Comparison of ENCODE assay signal across 10 mouse cellular contexts in the genomic region with DNA sequence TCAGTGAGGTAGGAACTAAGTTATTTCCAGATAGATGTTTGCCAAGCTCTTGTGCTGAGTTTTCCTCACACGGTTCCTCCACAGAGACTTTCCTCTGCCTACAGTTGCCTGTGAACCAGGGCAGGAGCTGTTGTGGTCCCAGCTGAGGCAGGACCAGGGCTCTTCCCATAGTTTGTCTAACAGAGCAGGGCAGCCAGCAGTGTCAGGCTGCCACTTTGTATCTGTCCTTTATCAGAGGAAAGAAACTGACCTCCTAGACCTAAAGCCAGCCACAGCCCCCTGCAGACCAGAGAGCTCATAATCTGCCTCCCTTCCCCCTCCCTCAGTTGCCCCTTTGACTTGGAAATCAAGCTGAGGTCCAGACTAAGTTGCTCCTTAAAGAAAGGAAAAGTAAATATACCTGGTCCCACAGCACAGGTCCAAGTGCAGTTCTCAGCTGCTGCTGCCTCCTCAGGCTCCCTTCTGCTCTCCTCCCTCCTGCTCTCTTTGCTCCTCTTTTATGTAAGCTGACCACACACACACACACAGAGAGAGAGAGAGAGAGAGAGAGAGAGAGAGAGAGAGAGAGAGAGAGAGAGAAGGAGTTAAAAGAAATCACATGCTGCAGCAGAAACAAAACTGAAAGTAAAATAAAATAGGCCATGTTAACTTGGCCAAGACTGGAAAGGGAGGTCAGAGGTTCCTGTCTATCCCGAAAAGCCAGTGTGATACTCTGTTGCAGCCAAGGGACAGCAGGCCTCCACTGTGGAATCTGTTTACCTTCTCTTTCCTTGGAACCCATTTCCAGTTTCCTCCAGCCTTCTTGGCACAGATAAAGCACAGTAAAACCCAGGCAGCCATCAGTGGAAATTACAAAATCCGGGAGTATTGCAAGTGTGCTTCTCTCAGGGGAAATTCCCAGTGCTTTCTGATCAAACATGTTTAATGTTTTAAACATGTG. TPM values are rescaled to one million over a fixed set of nuclear protein-coding genes. Genes with fewer than 3 reads are reported as not detected.
DNase-seq lines count a peak whose midpoint lies in the region; ATAC-seq and TF ChIP-seq lines count a peak whose summit lies in the region.
"Not testable (repeated sequence)": the region's sequence is repeated elsewhere in the genome, so short reads cannot be mapped to it uniquely, and the experiment has no call there.
"Had no signal": no experiment of that assay in that cellular context is flagged by ENCODE, and none has a peak within 500 bp of the region (broad histone marks: within the 10 kb centered on the region; RNA-seq: fewer than 3 reads in every experiment).

A gene (minus strand): TSS at position 470 of the 940 bp plus-strand sequence.
A gene (minus strand): TSS at position 473 of the 940 bp plus-strand sequence.

- not testable (repeated sequence) for H3K27me3 ChIP-seq in cerebellum, adult 2 months (ENCODE audit: control insufficient read depth, insufficient read depth, low read length); liver, embryonic 15.5 days; midbrain, postnatal 0 days (ENCODE audit: insufficient read depth, low read length)

- H3K4me2 ChIP-seq in liver, embryonic 15.5 days: peak within 1 kb of the TSS; percentile 15
- not testable (repeated sequence) for H3K4me2 ChIP-seq in midbrain, postnatal 0 days (ENCODE audit: low read depth, low read length, poor library complexity, severe bottlenecking)

- H3K9ac ChIP-seq in liver, embryonic 15.5 days; midbrain, postnatal 0 days (replicated peaks; ENCODE audit: low read length, poor library complexity, severe bottlenecking): not testable (repeated sequence)

- H3K36me3 ChIP-seq in liver, embryonic 15.5 days (replicated peaks); midbrain, postnatal 0 days (ENCODE audit: insufficient read depth, low read length): not testable (repeated sequence)

- not testable (repeated sequence) for TF ChIP-seq POLR2A in cerebellum, adult 2 months (IDR thresholded peaks at IDR 0.05; ENCODE audit: borderline replicate concordance, insufficient read depth, low read length)

- H3K9me3 ChIP-seq in liver, embryonic 15.5 days (replicated peaks); midbrain, postnatal 0 days (ENCODE audit: low read length): not testable (repeated sequence)

- not testable (repeated sequence) for TF ChIP-seq CTCF in cerebellum, adult 2 months (IDR thresholded peaks at IDR 0.05; ENCODE audit: borderline replicate concordance, insufficient read depth, low read depth, low read length); midbrain, postnatal 0 days (IDR thresholded peaks at IDR 0.05)

- intact Hi-C loops in gastrocnemius, postnatal 14 days (cut with DNase I; ENCODE audit: low total_unique reads); heart, postnatal 14 days (cut with DNase I): not testable (repeated sequence)

- peak within 1 kb of the TSS; percentile 59; the same call in 1 of the 2 replicates for H3K27ac ChIP-seq in cerebellum, adult 2 months (ENCODE audit: insufficient read depth, low read length)
- peak within 1 kb of the TSS; percentile 33; the same call in 1 of the 2 replicates for H3K27ac ChIP-seq in liver, embryonic 15.5 days (replicated peaks)
- not testable (repeated sequence) for H3K27ac ChIP-seq in midbrain, postnatal 0 days (ENCODE audit: low read depth, low read length)

- H3K4me1 ChIP-seq in cerebellum, adult 2 months (ENCODE audit: control insufficient read depth, insufficient read depth, low read length); liver, embryonic 15.5 days (replicated peaks); midbrain, postnatal 0 days (ENCODE audit: insufficient read depth, low read length): not testable (repeated sequence)

- peak; percentile 70 for ATAC-seq in activated CD4-positive, CD25-positive, alpha-beta regulatory T cell, adult 4 months
- peak; percentile 41; the same call in 1 of the 2 replicates for ATAC-seq in liver, embryonic 15.5 days (ENCODE audit: insufficient read depth)
- 0 out of 2 replicates have a peak, but pooled peaks have one; percentile 38 for ATAC-seq in midbrain, postnatal 0 days (ENCODE audit: low FRiP score)

- 14% methylated on average over 3 of the region's 3 CpGs for WGBS in cerebellum, adult 2 months
- WGBS in liver, embryonic 15.5 days (ENCODE audit: insufficient replicate concordance): 37% methylated on average over 3 of the region's 3 CpGs
- WGBS in midbrain, postnatal 0 days: 42% methylated on average over 3 of the region's 3 CpGs

- peak; percentile 54 to 80 for DNase-seq in cerebellum, adult 2 months
- DNase-seq in gastrocnemius, postnatal 14 days: peak; percentile 19
- peak; percentile 25 to 26 for DNase-seq in heart, postnatal 14 days
- peak; percentile 17 to 36 for DNase-seq in kidney, adult 8-10 months
- peak; percentile 30 for DNase-seq in midbrain, postnatal 0 days (ENCODE audit: low spot score)
- peak; percentile 37 for DNase-seq in thymus, postnatal 4 days

- H3K4me3 ChIP-seq in cerebellum, adult 2 months (replicated peaks; ENCODE audit: insufficient read depth, low read depth, low read length); liver, embryonic 15.5 days (replicated peaks); midbrain, postnatal 0 days (ENCODE audit: low read depth, low read length): not testable (repeated sequence)

RNA-seq across cellular contexts. Expression of the first gene that starts in this region (rescaled TPM):
- 1 to 10 TPM in 1 of 2 experiments, not detected in 1; 2.6 TPM for polyA plus RNA-seq in activated CD4-positive, CD25-positive, alpha-beta regulatory T cell, adult 4 months (2017; shearing (Covaris generic))
- 0.23 and 0.43 TPM in 2 replicates for polyA plus RNA-seq in cerebellum, adult 2 months (2012; rRNA removed)
- total RNA-seq in gastrocnemius, postnatal 14 days (2021): not detected
- under 1 TPM; 0.07 to 0.12 TPM for total RNA-seq in heart, postnatal 14 days (2021)
- 0.03 TPM in 2 replicates for polyA plus RNA-seq in liver, embryonic 15.5 days (2015; fragmentation: Nextera tagmentation; extraction: Ambion mirVana)
- total RNA-seq in midbrain, postnatal 0 days (2014; rRNA removed): 0.60 and 1.9 TPM in 2 replicates
- not detected in 2 replicates for polyA plus RNA-seq in midbrain, postnatal 0 days (2015; fragmentation: Nextera tagmentation; extraction: Ambion mirVana)
- total RNA-seq: left cerebral cortex, postnatal 14 days had no signal
- polyA plus RNA-seq: G1E had no signal

RNA-seq across cellular contexts. Expression of the second gene that starts in this region (rescaled TPM):
- 100 to 1,000 TPM; 128 to 168 TPM for polyA plus RNA-seq in activated CD4-positive, CD25-positive, alpha-beta regulatory T cell, adult 4 months (2017; shearing (Covaris generic))
- 2.2 and 2.7 TPM in 2 replicates for polyA plus RNA-seq in cerebellum, adult 2 months (2012; rRNA removed)
- 1 to 10 TPM in 1 of 2 experiments, under 1 TPM in 1; 0.70 to 1.0 TPM for total RNA-seq in gastrocnemius, postnatal 14 days (2021)
- 1 to 10 TPM; 2.1 to 2.6 TPM for total RNA-seq in heart, postnatal 14 days (2021)
- polyA plus RNA-seq in liver, embryonic 15.5 days (2015; fragmentation: Nextera tagmentation; extraction: Ambion mirVana): 2.1 TPM in 2 replicates
- 1.8 and 3.5 TPM in 2 replicates for total RNA-seq in midbrain, postnatal 0 days (2014; rRNA removed)
- polyA plus RNA-seq in midbrain, postnatal 0 days (2015; fragmentation: Nextera tagmentation; extraction: Ambion mirVana): 1.7 and 2.0 TPM in 2 replicates
- polyA plus RNA-seq: G1E had no signal

Comparison
In these comparisons a context has a peak if more than half of its experiments do, and no peak if none do; other contexts are left out.
1. RNA of the second gene that starts in this region (polyA plus RNA-seq): 128 to 168 TPM in activated CD4-positive, CD25-positive, alpha-beta regulatory T cell, adult 4 months; 2.2 to 2.7 TPM in cerebellum, adult 2 months, 2.1 TPM in liver, embryonic 15.5 days and 1.7 to 2.0 TPM in midbrain, postnatal 0 days; every median in the first group is over 10 times any median in the second.
2. Peak in every context shown above with its lines, with median percentiles within 50 percentile points of each other: ATAC-seq and DNase-seq.